Mouse (Mus musculus) lung, embryonic 14.5 days (tissue): ENCODE measurements at regions not wholly inside any gene's neighbourhood (a gene's known extent, or its start where the extent isn't known, plus 50 kb on each side); places are given as distances from the start of the nearest gene placed in this dataset.

Source experiments
- ATAC-seq: fragments of 200-750 bp; cut with Nextera tagmentation; 2 replicates; pipeline ENCODE4 v1.8.0; 2017; ENCODE audit warnings: mild to moderate bottlenecking, moderate TSS enrichment, moderate library complexity; ENCODE audit not compliant: insufficient read depth
- DNase-seq: peaks from one replicate; pipeline ENCODE4 v3.0.0-alpha.2; 2015
- H3K27ac ChIP-seq: fragments of 300-500 bp; sonication (generic); 2 replicates; pipeline ENCODE4 v1.5.1; 2014; ENCODE audit warnings: low read depth, mild to moderate bottlenecking, moderate library complexity
- H3K27me3 ChIP-seq: fragments of 300-500 bp; sonication (generic); 2 replicates; pipeline ENCODE4 v1.6.1; 2014; ENCODE audit warnings: low read length, control low read depth; ENCODE audit not compliant: insufficient read depth
- H3K36me3 ChIP-seq: fragments of 300-500 bp; sonication (generic); 2 replicates; pipeline ENCODE4 v1.6.1; 2014; ENCODE audit warnings: control low read depth; ENCODE audit not compliant: insufficient read depth
- H3K4me1 ChIP-seq: fragments of 300-500 bp; sonication (generic); 2 replicates; pipeline ENCODE4 v1.6.1; 2014; ENCODE audit warnings: antibody characterized with exemption, control low read depth; ENCODE audit not compliant: insufficient read depth
- H3K4me2 ChIP-seq: fragments of 300-500 bp; sonication (generic); 2 replicates; pipeline ENCODE4 v1.6.1; 2014; ENCODE audit warnings: mild to moderate bottlenecking
- H3K4me3 ChIP-seq: fragments of 300-500 bp; sonication (generic); 2 replicates; pipeline ENCODE4 v1.5.1; 2014; ENCODE audit warnings: low read depth, low read length
- H3K9ac ChIP-seq: fragments of 300-500 bp; sonication (generic); 2 replicates; pipeline ENCODE4 v1.6.1; 2014
- H3K9me3 ChIP-seq: fragments of 300-500 bp; sonication (generic); 2 replicates; pipeline ENCODE4 v1.6.1; 2016; ENCODE audit warnings: low read depth, low read length, control low read depth
- CTCF ChIP-seq: IDR thresholded peaks from 2 replicates; pipeline ENCODE4 v1.5.1; 2016; ENCODE audit warnings: antibody characterized with exemption, low read depth
- WGBS: fragments of 180-500 bp; shearing (Covaris S2); extraction: QIAGEN DNeasy Blood & Tissue Kit; methylation state at CpG from one replicate; pipeline ENCODE4 v1.1.7; 2014; 5-methylcytosine and 5-hydroxymethylcytosine counted together

DNA sequence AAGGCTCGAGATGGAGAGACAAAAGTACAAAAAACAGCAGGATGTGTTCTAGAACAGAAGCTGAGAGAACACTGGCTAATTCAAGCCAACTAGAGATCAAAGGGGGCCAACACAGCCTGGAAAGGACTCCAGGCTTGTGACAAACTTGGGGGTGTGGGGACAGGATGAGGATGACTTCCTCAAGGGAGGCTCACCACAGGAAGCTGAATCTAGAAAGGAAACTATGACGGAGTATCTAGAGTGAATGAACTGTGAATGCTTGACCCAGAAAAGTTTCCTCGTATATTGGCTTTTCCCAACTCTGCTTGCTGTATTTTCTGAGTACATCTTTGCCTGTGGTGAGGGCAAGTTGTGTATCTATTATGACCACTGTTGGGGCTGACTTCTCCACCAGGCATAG is 93.3 kb upstream of the Cited2 start:
- peak; percentile 27 for DNase-seq
- H3K4me2 ChIP-seq = no peak overlapping the region
- H3K9me3 ChIP-seq = no peaks in the 10 kb centered on the region
- H3K4me3 ChIP-seq = no peak overlapping the region
- no peak for TF ChIP-seq CTCF
- peaks cover 11% of the 10 kb centered on the region; the same call in 1 of the 2 replicates for H3K4me1 ChIP-seq
- no peaks in the 10 kb centered on the region for H3K36me3 ChIP-seq
- no peaks in the 10 kb centered on the region for H3K27me3 ChIP-seq
- no peak for ATAC-seq
- no peak overlapping the region for H3K9ac ChIP-seq
- 63% methylated on average over 3 of the region's 3 CpGs for WGBS
- H3K27ac ChIP-seq = no peak overlapping the region

DNA sequence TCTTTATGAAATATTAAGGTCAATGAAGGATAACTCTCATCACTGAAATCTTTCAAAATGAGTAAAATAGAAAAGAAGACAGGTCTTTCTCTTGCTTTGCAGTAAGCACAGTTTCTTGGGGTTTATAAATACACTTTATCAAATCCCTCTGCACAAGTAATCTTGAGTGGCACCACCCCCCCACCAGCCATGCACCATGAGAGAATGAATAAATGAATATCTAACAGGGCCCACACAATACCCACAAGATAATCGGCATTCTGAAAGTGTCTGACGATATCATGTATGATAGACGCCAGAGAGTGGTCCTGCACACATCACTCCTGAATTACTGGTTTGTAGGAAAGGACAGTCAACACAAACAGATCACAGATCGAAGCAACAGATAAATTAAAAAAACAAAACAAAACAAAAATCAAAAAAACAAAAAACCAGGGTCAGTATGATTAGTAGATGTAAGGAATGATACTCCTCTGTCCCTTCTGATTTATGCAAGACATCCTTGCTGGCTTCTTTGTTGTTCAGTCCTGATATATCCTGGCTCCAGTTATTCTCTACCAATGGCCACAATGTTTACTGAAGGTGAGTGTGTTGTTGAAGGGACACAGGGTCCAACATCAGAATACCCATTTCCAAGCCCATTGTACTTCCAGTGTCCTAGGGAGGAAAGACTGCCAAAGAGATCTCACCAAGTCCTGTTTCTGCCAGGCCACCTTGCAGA is 92.0 kb upstream of the Cited2 start:
- no peaks in the 10 kb centered on the region for H3K36me3 ChIP-seq
- no peak overlapping the region for H3K4me2 ChIP-seq
- DNase-seq = no peak
- 81% methylated on average over 4 of the region's 4 CpGs for WGBS
- H3K9me3 ChIP-seq = no peaks in the 10 kb centered on the region
- H3K9ac ChIP-seq = no peak overlapping the region
- TF ChIP-seq CTCF = no peak
- peaks cover 11% of the 10 kb centered on the region; the same call in 1 of the 2 replicates for H3K4me1 ChIP-seq
- no peaks in the 10 kb centered on the region for H3K27me3 ChIP-seq
- peak; percentile 38; the same call in 1 of the 2 replicates for ATAC-seq
- no peak overlapping the region for H3K27ac ChIP-seq
- H3K4me3 ChIP-seq = no peak overlapping the region

DNA sequence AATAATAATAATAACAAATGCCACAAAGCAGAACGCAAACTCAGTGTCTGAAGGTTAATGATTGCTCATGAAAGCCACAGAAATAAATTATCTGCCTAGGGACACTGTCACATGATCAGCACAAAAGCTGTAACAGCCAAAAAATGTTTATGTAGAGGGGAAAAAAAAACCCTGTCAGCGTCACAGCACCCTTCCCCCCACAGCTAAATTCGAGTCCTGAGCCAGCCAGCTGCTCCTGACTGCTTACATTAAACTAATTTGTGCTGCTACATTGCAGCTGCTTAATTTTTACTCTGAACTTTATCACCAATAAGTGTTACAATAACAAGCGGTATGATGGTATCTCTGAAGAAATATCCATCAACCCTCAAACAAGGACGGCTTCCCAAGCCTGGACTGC is 91.2 kb upstream of the Cited2 start:
- no peaks in the 10 kb centered on the region for H3K9me3 ChIP-seq
- H3K36me3 ChIP-seq = no peaks in the 10 kb centered on the region
- H3K4me3 ChIP-seq = no peak overlapping the region
- H3K4me2 ChIP-seq = peak overlapping the region; percentile 37
- 22% methylated on average over 5 of the region's 5 CpGs for WGBS
- no peak for TF ChIP-seq CTCF
- no peak overlapping the region for H3K9ac ChIP-seq
- no peak overlapping the region for H3K27ac ChIP-seq
- no peaks in the 10 kb centered on the region for H3K27me3 ChIP-seq
- DNase-seq (peak; percentile 91), ATAC-seq (peak; percentile 84)
- H3K4me1 ChIP-seq = peaks cover 11% of the 10 kb centered on the region; the same call in 1 of the 2 replicates

- WGBS = 50% methylated on average over 12 of the region's 12 CpGs
Measured at GRCm38 (mm10) chr10:17632959-17633674, 89.9 kb upstream of the Cited2 start.

GRCm38 (mm10) chr10:17645363-17645762 is 77.7 kb upstream of the Cited2 start:
- Histone ChIP-seq H3K36me3 (no peaks in the 10 kb centered on the region), H3K27ac (no peak overlapping the region), H3K9me3 (no peaks in the 10 kb centered on the region), H3K4me3 (no peak overlapping the region), H3K4me1 (no peaks in the 10 kb centered on the region), H3K9ac (no peak overlapping the region), H3K4me2 (no peak overlapping the region), H3K27me3 (no peaks in the 10 kb centered on the region)
- WGBS = 88% methylated on average over 5 of the region's 5 CpGs
- TF ChIP-seq CTCF = no peak
- DNase-seq (no peak), ATAC-seq (no peak)

More at GRCm38 (mm10) chr10:17632959-17633674, 89.9 kb upstream of the Cited2 start:
- no peak overlapping the region for H3K4me2 ChIP-seq
- ATAC-seq = no peak
- H3K4me3 ChIP-seq = no peak overlapping the region
- H3K27ac ChIP-seq = no peak overlapping the region
- H3K4me1 ChIP-seq = peaks cover 11% of the 10 kb centered on the region; the same call in 1 of the 2 replicates
- no peaks in the 10 kb centered on the region for H3K36me3 ChIP-seq
- H3K9ac ChIP-seq = no peak overlapping the region
- H3K27me3 ChIP-seq = no peaks in the 10 kb centered on the region
- no peak for TF ChIP-seq CTCF
- peak; percentile 27 for DNase-seq
- no peaks in the 10 kb centered on the region for H3K9me3 ChIP-seq

DNA sequence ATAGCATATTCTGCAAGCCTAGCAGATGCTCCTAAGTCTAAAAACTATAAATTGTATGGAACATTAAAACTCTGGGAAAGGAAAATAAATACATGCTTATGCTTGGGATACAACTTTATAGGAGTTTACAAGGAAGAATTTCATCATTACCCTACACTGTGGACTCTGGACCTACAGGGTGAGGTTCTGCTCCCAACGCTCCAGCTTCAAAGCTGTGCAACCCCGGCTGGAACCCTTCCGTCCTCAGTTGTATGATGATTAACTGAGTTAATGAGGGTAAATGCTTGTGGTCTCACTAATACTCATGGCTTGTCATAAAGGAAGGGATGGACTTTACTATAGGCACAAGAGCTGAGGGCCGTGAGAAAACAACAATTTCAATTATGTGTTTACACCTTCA is 76.6 kb upstream of the Cited2 start:
- Histone ChIP-seq H3K27ac (no peak overlapping the region), H3K4me1 (no peaks in the 10 kb centered on the region), H3K4me2 (no peak overlapping the region), H3K9me3 (no peaks in the 10 kb centered on the region), H3K4me3 (no peak overlapping the region), H3K27me3 (no peaks in the 10 kb centered on the region), H3K9ac (no peak overlapping the region), H3K36me3 (no peaks in the 10 kb centered on the region)
- DNase-seq (no peak), ATAC-seq (no peak)
- TF ChIP-seq CTCF = no peak
- 73% methylated on average over 4 of the region's 4 CpGs for WGBS

GRCm38 (mm10) chr10:17648077-17648476 is 74.9 kb upstream of the Cited2 start:
- ATAC-seq (no peak), DNase-seq (no peak)
- no peaks in the 10 kb centered on the region for H3K9me3 ChIP-seq
- no peaks in the 10 kb centered on the region for H3K27me3 ChIP-seq
- H3K4me1 ChIP-seq = no peaks in the 10 kb centered on the region
- no peak overlapping the region for H3K4me3 ChIP-seq
- no peaks in the 10 kb centered on the region for H3K36me3 ChIP-seq
- no peak overlapping the region for H3K27ac ChIP-seq
- no peak for TF ChIP-seq CTCF
- H3K9ac ChIP-seq = no peak overlapping the region
- H3K4me2 ChIP-seq = no peak overlapping the region
- WGBS = 45% methylated on average over 6 of the region's 6 CpGs
